Mouse (Mus musculus) hindbrain, embryonic 13.5 days (tissue): ENCODE results near the gene Atf7. TPM values are rescaled to one million over a fixed set of nuclear protein-coding genes. Genes with fewer than 3 reads are reported as not detected.
A peak's percentile ranks its signal among the peaks of the same experiment; 100 is the strongest.

Source experiments
- ATAC-seq: fragments of 200-750 bp; cut with Nextera tagmentation; 2 replicates; pipeline ENCODE4 v1.8.0; 2017; ENCODE audit warnings: moderate TSS enrichment; ENCODE audit not compliant: low FRiP score
- H3K27ac ChIP-seq: fragments of 300-500 bp; sonication (generic); 2 replicates; pipeline ENCODE4 v1.5.1; 2015; ENCODE audit warnings: inconsistent platforms, mild to moderate bottlenecking, moderate library complexity
- H3K27me3 ChIP-seq: fragments of 300-500 bp; sonication (generic); 2 replicates; pipeline ENCODE4 v1.6.1; 2015; ENCODE audit warnings: mild to moderate bottlenecking, inconsistent platforms
- H3K36me3 ChIP-seq: fragments of 300-500 bp; sonication (generic); 2 replicates; pipeline ENCODE4 v1.6.1; 2015; ENCODE audit warnings: mild to moderate bottlenecking, inconsistent platforms
- H3K4me1 ChIP-seq: fragments of 300-500 bp; sonication (generic); replicated peaks from 2 replicates; pipeline ENCODE4 v1.6.1; 2015; ENCODE audit warnings: inconsistent platforms
- H3K4me2 ChIP-seq: fragments of 300-500 bp; sonication (generic); 2 replicates; pipeline ENCODE4 v1.6.1; 2015; ENCODE audit warnings: inconsistent platforms, mild to moderate bottlenecking, moderate library complexity
- H3K4me3 ChIP-seq: fragments of 300-500 bp; sonication (generic); 2 replicates; pipeline ENCODE4 v1.5.1; 2015; ENCODE audit warnings: mild to moderate bottlenecking, inconsistent platforms
- H3K9ac ChIP-seq: fragments of 300-500 bp; sonication (generic); 2 replicates; pipeline ENCODE4 v1.6.1; 2015; ENCODE audit warnings: mild to moderate bottlenecking, inconsistent platforms
- H3K9me3 ChIP-seq: fragments of 300-500 bp; sonication (generic); 2 replicates; pipeline ENCODE4 v1.6.1; 2016; ENCODE audit warnings: inconsistent platforms
- WGBS: fragments of 180-500 bp; shearing (Covaris S2); methylation state at CpG from one replicate; pipeline ENCODE4 v1.1.7; 2015; 5-methylcytosine and 5-hydroxymethylcytosine counted together
- polyA plus RNA-seq: library from polyadenylated mRNA; unstranded; fragments of >200 nt; fragmentation: Nextera tagmentation; extraction: Ambion mirVana; gene quantifications from 2 replicates; pipeline ENCODE4 v1.2.1, GENCODE M21; 2015

Gene Atf7
- polyA plus RNA-seq, 1 experiment from 2014 or later = 19.7 TPM

- 87% methylated on average over 3 of the region's 3 CpGs for WGBS
- no peaks in the 10 kb centered on the region for H3K4me1 ChIP-seq
- H3K9me3 ChIP-seq = no peaks in the 10 kb centered on the region
- H3K27ac ChIP-seq = no peak overlapping the region
- no peak for ATAC-seq
- no peak overlapping the region for H3K4me2 ChIP-seq
- H3K4me3 ChIP-seq = no peak overlapping the region
- H3K9ac ChIP-seq = no peak overlapping the region
- H3K36me3 ChIP-seq = peaks cover 80% of the 10 kb centered on the region
- H3K27me3 ChIP-seq = no peaks in the 10 kb centered on the region
Measured at GRCm38 (mm10) chr15:102532106-102532900, 93.0 kb downstream of the Atf7 start.

GRCm38 (mm10) chr15:102531586-102531985 is 93.7 kb downstream of the Atf7 start:
- WGBS = 90% methylated on average over 4 of the region's 4 CpGs
- H3K27ac ChIP-seq = no peak overlapping the region
- no peak for ATAC-seq
- no peak overlapping the region for H3K9ac ChIP-seq
- peaks cover 76% of the 10 kb centered on the region for H3K36me3 ChIP-seq
- no peaks in the 10 kb centered on the region for H3K9me3 ChIP-seq
- no peak overlapping the region for H3K4me3 ChIP-seq
- H3K4me2 ChIP-seq = no peak overlapping the region
- H3K27me3 ChIP-seq = no peaks in the 10 kb centered on the region
- H3K4me1 ChIP-seq = no peaks in the 10 kb centered on the region

GRCm38 (mm10) chr15:102530566-102530965 is 94.7 kb downstream of the Atf7 start:
- H3K27me3 ChIP-seq = no peaks in the 10 kb centered on the region
- ATAC-seq = no peak
- H3K9me3 ChIP-seq = no peaks in the 10 kb centered on the region
- H3K4me2 ChIP-seq = no peak overlapping the region
- no peaks in the 10 kb centered on the region for H3K4me1 ChIP-seq
- H3K36me3 ChIP-seq = peaks cover 68% of the 10 kb centered on the region
- no peak overlapping the region for H3K27ac ChIP-seq
- no peak overlapping the region for H3K4me3 ChIP-seq
- no peak overlapping the region for H3K9ac ChIP-seq
- 86% methylated on average over 4 of the region's 4 CpGs for WGBS

- WGBS = 91% methylated on average over 1 of the region's 1 CpGs
- H3K9ac ChIP-seq = no peak overlapping the region
- no peaks in the 10 kb centered on the region for H3K9me3 ChIP-seq
- H3K27ac ChIP-seq = no peak overlapping the region
- no peak overlapping the region for H3K4me3 ChIP-seq
- H3K4me2 ChIP-seq = no peak overlapping the region
- peaks cover 66% of the 10 kb centered on the region for H3K36me3 ChIP-seq
- ATAC-seq = no peak
- H3K27me3 ChIP-seq = no peaks in the 10 kb centered on the region
- H3K4me1 ChIP-seq = peaks cover 11% of the 10 kb centered on the region; the same call in 1 of the 2 replicates
Measured at GRCm38 (mm10) chr15:102528396-102528795, 96.9 kb downstream of the Atf7 start.

GRCm38 (mm10) chr15:102527936-102528335 is 97.3 kb downstream of the Atf7 start:
- H3K4me2 ChIP-seq = no peak overlapping the region
- peaks cover 11% of the 10 kb centered on the region; the same call in 1 of the 2 replicates for H3K4me1 ChIP-seq
- 80% methylated on average over 3 of the region's 3 CpGs for WGBS
- H3K27ac ChIP-seq = no peak overlapping the region
- no peak overlapping the region for H3K9ac ChIP-seq
- H3K27me3 ChIP-seq = no peaks in the 10 kb centered on the region
- H3K36me3 ChIP-seq = peaks cover 63% of the 10 kb centered on the region
- no peak for ATAC-seq
- no peak overlapping the region for H3K4me3 ChIP-seq
- no peaks in the 10 kb centered on the region for H3K9me3 ChIP-seq

- H3K4me3 ChIP-seq = no peak overlapping the region
- H3K4me2 ChIP-seq = no peak overlapping the region
- H3K36me3 ChIP-seq = peaks cover 65% of the 10 kb centered on the region
- H3K9ac ChIP-seq = no peak overlapping the region
- H3K9me3 ChIP-seq = no peaks in the 10 kb centered on the region
- H3K27ac ChIP-seq = no peak overlapping the region
- ATAC-seq = no peak
- H3K4me1 ChIP-seq = peaks cover 11% of the 10 kb centered on the region; the same call in 1 of the 2 replicates
- 91% methylated on average over 6 of the region's 6 CpGs for WGBS
- no peaks in the 10 kb centered on the region for H3K27me3 ChIP-seq
Measured at GRCm38 (mm10) chr15:102526111-102527002, 98.9 kb downstream of the Atf7 start.

GRCm38 (mm10) chr15:102524892-102525485 is 100.3 kb downstream of the Atf7 start, which contains the start of gene Npff:
Npff (minus strand) TSS chr15:102524942.
- Histone ChIP-seq H3K4me3 (no peak within 1 kb of the TSS), H3K9me3 (no peaks in the 10 kb centered on the region), H3K9ac (peak within 1 kb of the TSS; percentile 49; the same call in 1 of the 2 replicates), H3K27ac (peak within 1 kb of the TSS; percentile 60), H3K36me3 (peaks cover 63% of the 10 kb centered on the region), H3K4me1 (peaks cover 18% of the 10 kb centered on the region), H3K4me2 (no peak within 1 kb of the TSS), H3K27me3 (no peaks in the 10 kb centered on the region)
- ATAC-seq = no peak; the same call in 1 of the 2 replicates
- WGBS = 6% methylated on average over 3 of the region's 3 CpGs

- H3K36me3 ChIP-seq = peaks cover 36% of the 10 kb centered on the region
- ATAC-seq = no peak
- WGBS = 84% methylated on average over 4 of the region's 4 CpGs
- H3K4me1 ChIP-seq = peaks cover 30% of the 10 kb centered on the region
- no peak overlapping the region for H3K4me3 ChIP-seq
- H3K27me3 ChIP-seq = no peaks in the 10 kb centered on the region
- no peak overlapping the region for H3K4me2 ChIP-seq
- no peaks in the 10 kb centered on the region for H3K9me3 ChIP-seq
- H3K27ac ChIP-seq = no peak overlapping the region
- H3K9ac ChIP-seq = no peak overlapping the region
Measured at GRCm38 (mm10) chr15:102521480-102521879, 103.8 kb downstream of the Atf7 start.

- 87% methylated on average over 4 of the region's 4 CpGs for WGBS
- Histone ChIP-seq H3K36me3 (peaks cover 36% of the 10 kb centered on the region), H3K27ac (no peak overlapping the region), H3K4me2 (0 out of 2 replicates have a peak overlapping the region, but pooled peaks have one; percentile 75), H3K4me3 (no peak overlapping the region), H3K9ac (0 out of 2 replicates have a peak overlapping the region, but pooled peaks have one; percentile 86), H3K9me3 (no peaks in the 10 kb centered on the region), H3K27me3 (no peaks in the 10 kb centered on the region), H3K4me1 (peaks cover 39% of the 10 kb centered on the region)
- ATAC-seq = no peak
Measured at GRCm38 (mm10) chr15:102520416-102520815, 104.8 kb downstream of the Atf7 start.

- ATAC-seq = no peak
- Histone ChIP-seq H3K27ac (peak overlapping the region; percentile 99), H3K4me3 (peak overlapping the region; percentile 71), H3K9me3 (no peaks in the 10 kb centered on the region), H3K4me1 (peaks cover 43% of the 10 kb centered on the region), H3K4me2 (peak overlapping the region; percentile 75), H3K9ac (peak overlapping the region; percentile 86), H3K27me3 (no peaks in the 10 kb centered on the region), H3K36me3 (peaks cover 34% of the 10 kb centered on the region)
- 67% methylated on average over 17 of the region's 17 CpGs for WGBS
Measured at GRCm38 (mm10) chr15:102519211-102520141, 105.8 kb downstream of the Atf7 start.

GRCm38 (mm10) chr15:102518859-102519201 is 106.4 kb downstream of the Atf7 start:
- H3K4me1 ChIP-seq = peaks cover 44% of the 10 kb centered on the region
- H3K9ac ChIP-seq = peak overlapping the region; percentile 86
- H3K27ac ChIP-seq = peak overlapping the region; percentile 99
- ATAC-seq = peak; percentile 0; the same call in 1 of the 2 replicates
- H3K36me3 ChIP-seq = peaks cover 27% of the 10 kb centered on the region
- 19% methylated on average over 9 of the region's 9 CpGs for WGBS
- peak overlapping the region; percentile 75 for H3K4me2 ChIP-seq
- H3K4me3 ChIP-seq = peak overlapping the region; percentile 71
- H3K9me3 ChIP-seq = no peaks in the 10 kb centered on the region
- no peaks in the 10 kb centered on the region for H3K27me3 ChIP-seq
